Mouse (Mus musculus) thymus, postnatal 0 days (tissue): ENCODE results near the gene Frmd8. TPM values are rescaled to one million over a fixed set of nuclear protein-coding genes. Genes with fewer than 3 reads are reported as not detected.
A peak's percentile ranks its signal among the peaks of the same experiment; 100 is the strongest.

ENCODE experiments used
- DNase-seq: peaks from one replicate; pipeline ENCODE4 v3.0.0-alpha.2; 2015; ENCODE audit warnings: low spot score
- polyA plus RNA-seq: library from polyadenylated mRNA; unstranded; fragments of >200 nt; fragmentation: Nextera tagmentation; extraction: Ambion mirVana; gene quantifications from 2 replicates; pipeline ENCODE4 v1.2.1, GENCODE M21; 2015

The Frmd8 gene
- polyA plus RNA-seq, 1 experiment from 2014 or later = 75.2 TPM

GRCm38 (mm10) chr19:5840086-5840889 is 34.8 kb downstream of the Frmd8 start:
- no peak for DNase-seq

DNA sequence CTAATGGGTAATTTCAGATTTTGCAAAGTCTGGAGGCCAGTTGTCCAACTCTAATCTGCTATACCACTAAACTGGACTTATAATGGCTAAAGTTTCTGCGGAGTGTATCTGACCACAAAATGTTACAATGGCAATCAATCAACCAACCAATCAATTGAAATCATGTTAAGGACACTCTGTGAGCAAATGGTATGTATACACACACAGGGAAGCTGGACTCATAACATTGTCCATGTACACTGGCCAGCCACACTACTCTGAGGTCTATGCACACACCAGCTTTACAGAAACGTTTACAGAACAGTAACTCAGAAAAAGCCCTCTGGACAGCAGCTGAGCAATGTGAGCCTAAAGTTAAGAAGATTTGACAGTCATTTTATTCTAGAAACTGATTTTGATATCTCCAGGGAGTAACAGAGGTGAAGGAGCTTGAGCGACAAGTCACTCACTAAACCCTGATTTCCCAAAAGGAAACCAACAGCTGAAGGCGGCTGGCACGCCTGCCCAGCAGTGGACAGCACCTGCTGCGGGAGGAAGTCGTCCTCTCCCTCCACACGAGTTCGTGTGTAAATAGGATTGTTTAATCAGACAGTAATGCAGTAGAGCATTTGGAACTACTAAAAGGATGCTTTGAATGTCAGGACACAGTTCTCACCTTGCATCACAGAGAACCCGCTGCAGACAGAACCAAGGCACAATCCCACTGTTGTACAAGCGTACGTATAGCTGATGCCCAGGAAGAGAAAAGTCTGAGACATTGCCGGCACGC is 35.6 kb downstream of the Frmd8 start:
- no peak for DNase-seq

DNA sequence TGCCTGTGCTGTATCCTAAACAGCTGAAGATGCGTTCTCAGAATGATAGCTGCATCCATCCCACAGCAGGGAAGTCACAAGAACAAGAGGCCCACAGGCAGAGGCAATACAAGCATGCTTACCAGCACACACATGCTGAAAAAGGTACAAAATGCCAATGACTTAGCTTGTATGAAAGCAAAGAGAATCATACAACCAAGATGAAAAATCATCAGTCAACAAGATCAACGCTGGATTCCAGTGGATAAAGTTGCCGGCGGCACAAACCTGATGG is 36.2 kb downstream of the Frmd8 start:
- no peak for DNase-seq

GRCm38 (mm10) chr19:5838136-5838891 is 36.8 kb downstream of the Frmd8 start:
- no peak for DNase-seq

GRCm38 (mm10) chr19:5837606-5838005 is 37.5 kb downstream of the Frmd8 start:
- DNase-seq = no peak

- no peak for DNase-seq
These were observed 38.0 kb downstream of the Frmd8 start for GRCm38 (mm10) chr19:5836941-5837572.

DNA sequence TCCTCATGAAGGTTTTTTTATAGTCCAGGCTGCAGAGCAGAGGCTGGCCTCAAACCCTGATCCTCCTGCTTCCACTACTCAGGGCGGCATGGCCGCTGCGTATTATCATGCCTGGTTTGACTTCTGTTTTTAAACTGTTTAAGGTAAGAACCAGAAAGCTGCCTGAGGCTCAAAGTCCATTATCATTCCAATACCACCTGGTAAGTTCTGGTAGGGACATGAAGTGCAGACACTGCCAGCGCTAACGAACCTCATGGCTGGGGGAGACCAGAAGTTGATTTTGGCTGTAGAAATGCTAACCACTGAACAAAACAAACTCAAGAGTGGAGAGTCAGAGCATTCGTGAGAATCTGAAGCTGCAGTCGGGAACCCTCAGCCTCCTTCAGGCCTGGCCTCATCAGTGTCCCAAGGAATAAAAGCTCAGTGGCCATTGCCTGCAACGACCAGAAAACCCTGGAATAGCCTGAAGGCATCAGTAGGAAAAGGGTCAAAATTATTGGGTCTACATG is 39.1 kb downstream of the Frmd8 start:
- no peak for DNase-seq

GRCm38 (mm10) chr19:5835054-5835921 is 39.8 kb downstream of the Frmd8 start:
- DNase-seq = no peak

DNA sequence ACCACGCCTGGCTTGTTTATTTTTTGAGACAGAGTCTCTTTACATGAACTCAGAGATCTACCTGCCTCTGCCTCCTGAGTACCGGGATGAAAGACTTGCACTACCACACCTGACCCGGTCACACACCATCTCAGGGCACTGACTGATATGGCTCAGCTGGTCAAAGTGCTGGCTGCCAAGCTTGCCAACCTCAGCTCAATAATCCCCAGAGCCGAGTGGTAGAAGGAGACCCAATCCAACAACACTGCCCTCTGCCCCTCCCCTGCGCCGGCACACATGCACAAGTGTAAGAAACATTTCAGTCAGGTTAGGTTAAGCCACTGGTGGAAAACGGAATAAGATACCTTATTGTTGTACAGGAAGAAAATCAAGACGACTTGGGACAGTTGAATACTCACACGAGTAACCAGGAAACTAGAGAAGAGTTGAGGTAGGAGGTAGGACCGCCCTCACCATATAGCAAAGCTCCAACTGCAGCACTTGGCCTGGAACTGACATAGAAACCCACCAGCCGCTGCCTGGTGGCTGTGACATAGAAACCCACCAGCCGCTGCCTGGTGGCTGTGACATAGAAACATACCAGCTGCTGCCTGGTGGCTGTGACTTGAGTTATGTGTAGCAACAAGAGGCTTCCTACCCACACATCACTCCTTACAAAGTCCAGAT is 40.7 kb downstream of the Frmd8 start:
- DNase-seq = peak; percentile 51

DNA sequence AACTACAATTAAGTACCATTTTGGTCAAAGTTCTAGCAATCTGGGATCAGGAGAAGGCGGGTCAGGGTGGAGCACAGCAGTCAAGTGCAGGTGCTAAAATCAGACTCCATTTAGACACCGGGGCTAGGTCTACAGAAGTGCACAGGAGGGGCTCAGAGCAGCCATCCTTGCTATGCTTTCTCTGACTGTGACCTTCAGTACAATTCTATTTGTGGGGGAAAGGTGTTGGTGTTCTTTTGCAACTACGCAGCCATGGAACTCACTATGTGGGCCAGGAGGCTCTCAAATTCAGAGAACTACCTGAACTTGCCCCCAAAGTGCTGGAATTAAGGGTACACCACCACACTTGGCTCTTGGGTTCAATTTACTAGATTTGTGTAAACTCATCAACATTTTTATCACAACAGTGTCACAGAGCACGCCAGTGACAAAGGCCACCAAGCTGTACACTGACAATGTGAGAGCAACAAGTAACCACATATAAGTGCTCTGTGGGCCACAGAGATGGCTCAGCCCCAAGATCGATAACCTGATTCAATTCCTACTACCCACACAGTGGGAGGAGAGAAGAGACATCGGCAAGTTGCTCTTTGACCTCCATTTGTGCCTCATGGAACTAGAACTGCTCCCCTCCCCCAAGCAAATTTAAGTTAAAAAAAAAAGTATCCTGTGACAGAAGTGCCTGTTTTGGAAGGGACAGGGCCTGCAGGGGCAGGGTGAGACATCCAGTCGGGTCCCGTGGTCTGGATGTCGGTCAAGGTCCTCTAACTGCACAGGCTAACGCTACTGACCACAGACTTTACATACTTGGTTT is 41.6 kb downstream of the Frmd8 start:
- DNase-seq = no peak

GRCm38 (mm10) chr19:5832326-5832725 is 42.7 kb downstream of the Frmd8 start:
- DNase-seq = no peak

GRCm38 (mm10) chr19:5831958-5832320 is 43.1 kb downstream of the Frmd8 start:
- no peak for DNase-seq

GRCm38 (mm10) chr19:5831224-5831957 is 43.7 kb downstream of the Frmd8 start:
- DNase-seq = no peak

DNA sequence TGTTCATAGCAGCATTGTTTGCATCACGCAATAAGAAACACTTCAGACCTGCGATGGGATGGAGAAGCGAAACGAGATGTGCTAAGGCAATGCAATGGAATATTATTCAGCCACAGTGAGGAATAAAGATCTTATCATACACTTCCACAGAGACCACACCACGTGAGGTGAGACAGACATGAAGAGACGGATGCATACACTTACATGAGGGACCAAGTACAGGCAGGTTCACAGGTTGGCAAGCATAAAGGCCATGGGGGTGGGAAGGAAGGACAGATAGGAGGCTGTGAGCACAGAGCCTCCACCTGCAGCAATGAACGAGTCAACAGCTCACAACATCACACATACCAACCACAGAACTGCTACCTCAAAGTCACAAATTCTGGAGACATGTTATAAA is 44.3 kb downstream of the Frmd8 start:
- no peak for DNase-seq

DNA sequence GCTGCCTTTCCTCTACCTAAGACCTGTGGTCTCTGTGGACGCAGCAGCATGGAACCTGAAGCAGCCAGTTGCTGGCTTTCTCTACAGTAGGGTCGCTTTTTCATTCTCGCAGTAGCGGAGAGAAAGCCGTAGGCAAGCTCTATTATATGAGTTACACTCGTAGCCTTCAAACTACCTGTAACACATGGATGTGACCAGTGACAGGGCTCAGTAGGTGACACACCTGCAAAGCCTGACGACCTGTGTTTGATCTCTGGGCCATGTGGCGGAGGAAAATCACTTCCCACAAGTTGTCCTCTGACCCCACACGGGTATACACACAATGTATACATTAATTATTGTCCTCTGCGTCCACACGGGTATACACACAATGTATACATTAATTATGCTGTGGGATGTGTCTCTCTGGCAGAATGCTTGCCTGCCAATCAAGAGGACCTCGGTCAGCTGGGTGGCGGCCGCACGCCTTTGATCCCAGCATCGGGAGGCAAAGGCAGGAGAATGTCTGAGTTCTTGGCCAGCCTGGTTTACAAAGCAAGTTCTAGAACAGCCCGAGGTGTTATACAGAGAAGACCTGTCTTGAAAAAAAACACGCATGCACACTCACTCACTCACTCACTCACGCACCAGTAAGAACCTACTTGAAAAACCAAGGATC is 45.0 kb downstream of the Frmd8 start:
- DNase-seq = no peak

- DNase-seq = no peak
These were observed 46.2 kb downstream of the Frmd8 start for GRCm38 (mm10) chr19:5828905-5829304.

DNA sequence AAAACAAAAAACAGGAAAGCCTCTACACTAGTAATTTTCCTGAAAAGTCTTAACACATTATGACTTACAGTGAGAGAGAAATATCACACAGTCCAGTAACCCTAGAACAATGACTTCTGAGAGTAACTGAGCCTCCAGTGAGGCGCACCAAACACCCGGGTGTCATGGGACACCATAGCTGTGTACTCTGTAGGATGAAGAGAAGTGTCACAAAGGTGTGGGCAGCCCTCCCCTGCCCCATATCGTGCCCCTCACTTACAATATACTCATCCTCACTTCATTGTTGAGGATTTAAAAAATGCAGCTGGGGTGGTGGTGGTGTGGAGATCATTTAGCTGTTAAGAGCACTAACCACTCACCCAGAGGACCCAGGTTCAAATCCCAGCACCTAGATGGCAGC is 46.9 kb downstream of the Frmd8 start:
- DNase-seq = no peak
